Mouse (Mus musculus) G1E (cell line): ENCODE measurements around the gene Arhgap42. TPM values are rescaled to one million over a fixed set of nuclear protein-coding genes. Genes with fewer than 3 reads are reported as not detected.

Experiments
- ATAC-seq: 2 replicates; pipeline ENCODE4 v1.8.0; 2016; ENCODE audit warnings: mild to moderate bottlenecking; ENCODE audit not compliant: insufficient number of reproducible peaks, poor library complexity, low FRiP score, severe bottlenecking; ENCODE audit errors: extremely low read depth
- DNase-seq: peaks from one replicate; pipeline ENCODE4 v3.0.0; 2012; ENCODE audit warnings: low spot score
- H3K27me3 ChIP-seq: 2 replicates; pipeline ENCODE4 v1.6.1; 2012; ENCODE audit warnings: mild to moderate bottlenecking, low read length, inconsistent platforms; ENCODE audit not compliant: insufficient read depth
- H3K36me3 ChIP-seq: replicated peaks from 2 replicates; pipeline ENCODE3; 2012; ENCODE audit warnings: mild to moderate bottlenecking, inconsistent platforms
- H3K4me1 ChIP-seq: 2 replicates; pipeline ENCODE4 v1.6.1; 2012; ENCODE audit warnings: low read depth, low read length, inconsistent platforms, mixed read lengths; ENCODE audit not compliant: insufficient read depth
- H3K4me3 ChIP-seq: 2 replicates; pipeline ENCODE4 v1.5.1; 2012; ENCODE audit warnings: low read depth, mild to moderate bottlenecking, inconsistent platforms, low read length, moderate library complexity, mixed read lengths
- H3K9me3 ChIP-seq: replicated peaks from 2 replicates; pipeline ENCODE4 v1.6.1; 2012; ENCODE audit warnings: inconsistent platforms
- CTCF ChIP-seq: IDR thresholded peaks from 2 replicates; pipeline ENCODE4 v1.5.1; 2012; ENCODE audit warnings: low read depth, low read length, inconsistent platforms, mixed read lengths
- GATA1 ChIP-seq: IDR thresholded peaks from 2 replicates; pipeline ENCODE4 v1.6.1; 2012; ENCODE audit warnings: borderline replicate concordance, low read length, inconsistent platforms, mixed read lengths
- GATA2 ChIP-seq: IDR thresholded peaks from 2 replicates; pipeline ENCODE4 v1.6.1; 2012; ENCODE audit warnings: low read depth, low read length, inconsistent platforms, borderline replicate concordance
- POLR2AphosphoS5 ChIP-seq: IDR thresholded peaks from 2 replicates; pipeline ENCODE4 v1.6.1; 2012; ENCODE audit warnings: low read depth, low read length, inconsistent platforms; ENCODE audit not compliant: insufficient replicate concordance
- TAL1 ChIP-seq: conservative IDR thresholded peaks from 2 replicates; pipeline ENCODE4 v1.6.1; 2012; ENCODE audit warnings: low read depth, low read length, inconsistent platforms, mixed read lengths
- polyA plus RNA-seq: library from polyadenylated mRNA; stranded (reverse); fragments of >175 nt; gene quantifications from 2 replicates; pipeline ENCODE4 v1.2.3, GENCODE M21; 2012
- total RNA-seq, 2 experiments: library from RNA; stranded (forward) in 1 of 2; stranded (reverse) in 1 of 2; fragments of 200-1000 nt in 1 of 2; fragments of >200 nt in 1 of 2; fragmentation: Nextera tagmentation in 1 of 2; gene quantifications; 2 replicates each; pipeline ENCODE4 v1.2.3; 2014 to 2017

Arhgap42 gene
- total RNA-seq (2014; fragmentation: Nextera tagmentation), result not detected in 2 replicates
- total RNA-seq (2017), result 0.06 and 0.22 TPM in 2 replicates
- polyA plus RNA-seq, result not detected in 2 replicates

- DNase-seq (no peak), ATAC-seq (no peak)
- no peaks in the 10 kb centered on the region for H3K27me3 ChIP-seq
- TF ChIP-seq TAL1 (no peak), POLR2AphosphoS5 (no peak), CTCF (no peak), GATA1 (no peak), GATA2 (no peak)
- H3K4me3 ChIP-seq, result no peak within 1 kb of the TSS; the same call in 1 of the 2 replicates
- H3K4me1 ChIP-seq, result no peaks in the 10 kb centered on the region
- no peaks in the 10 kb centered on the region for H3K36me3 ChIP-seq
- no peaks in the 10 kb centered on the region for H3K9me3 ChIP-seq
Measured at GRCm38 (mm10) chr9:9238438-9239391, at the start of gene Arhgap42. Gene Arhgap42, minus strand, starts transcription at chr9:9239101.

GRCm38 (mm10) chr9:9288140-9288539, 49.2 kb upstream of the Arhgap42 start:
- no peak overlapping the region for H3K4me3 ChIP-seq
- no peaks in the 10 kb centered on the region for H3K36me3 ChIP-seq
- TF ChIP-seq CTCF, result no peak
- no peak for TF ChIP-seq TAL1
- TF ChIP-seq GATA1, result no peak
- TF ChIP-seq GATA2, result no peak
- no peak for TF ChIP-seq POLR2AphosphoS5
- ATAC-seq (no peak), DNase-seq (no peak)
- no peaks in the 10 kb centered on the region for H3K9me3 ChIP-seq
- no peaks in the 10 kb centered on the region for H3K4me1 ChIP-seq
- no peaks in the 10 kb centered on the region for H3K27me3 ChIP-seq

DNA sequence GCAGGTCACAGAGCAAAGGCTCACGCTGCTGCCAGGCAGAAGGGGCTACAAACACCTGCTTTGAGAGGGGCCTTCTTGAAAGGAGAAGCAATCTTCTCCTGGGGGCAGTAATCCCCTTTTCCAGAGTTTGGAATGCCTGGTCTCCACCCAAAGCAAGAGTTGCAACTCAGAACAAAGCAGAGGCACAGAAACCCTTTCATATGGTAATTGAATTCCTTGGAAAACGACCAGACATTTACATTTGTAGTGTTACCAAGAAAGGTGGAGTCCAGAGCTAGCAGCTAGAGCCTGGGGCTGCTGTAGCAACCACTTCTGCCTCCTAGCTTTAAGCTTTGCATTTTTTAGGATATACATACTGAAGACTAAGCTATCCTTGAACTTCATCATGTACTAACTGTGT, 30.4 kb upstream of the Arhgap42 start:
- H3K9me3 ChIP-seq, result no peaks in the 10 kb centered on the region
- DNase-seq (no peak), ATAC-seq (no peak)
- H3K4me1 ChIP-seq, result no peaks in the 10 kb centered on the region
- no peak overlapping the region for H3K4me3 ChIP-seq
- no peaks in the 10 kb centered on the region for H3K36me3 ChIP-seq
- TF ChIP-seq GATA1, result no peak
- TF ChIP-seq CTCF, result no peak
- TF ChIP-seq POLR2AphosphoS5, result no peak
- TF ChIP-seq TAL1, result no peak
- no peak for TF ChIP-seq GATA2
- no peaks in the 10 kb centered on the region for H3K27me3 ChIP-seq

GRCm38 (mm10) chr9:9267606-9268601, 29.0 kb upstream of the Arhgap42 start:
- H3K9me3 ChIP-seq, result no peaks in the 10 kb centered on the region
- TF ChIP-seq TAL1 (no peak), CTCF (no peak), GATA2 (no peak), GATA1 (no peak), POLR2AphosphoS5 (no peak)
- no peaks in the 10 kb centered on the region for H3K4me1 ChIP-seq
- no peak overlapping the region for H3K4me3 ChIP-seq
- ATAC-seq (no peak), DNase-seq (no peak)
- no peaks in the 10 kb centered on the region for H3K36me3 ChIP-seq
- H3K27me3 ChIP-seq, result no peaks in the 10 kb centered on the region

DNA sequence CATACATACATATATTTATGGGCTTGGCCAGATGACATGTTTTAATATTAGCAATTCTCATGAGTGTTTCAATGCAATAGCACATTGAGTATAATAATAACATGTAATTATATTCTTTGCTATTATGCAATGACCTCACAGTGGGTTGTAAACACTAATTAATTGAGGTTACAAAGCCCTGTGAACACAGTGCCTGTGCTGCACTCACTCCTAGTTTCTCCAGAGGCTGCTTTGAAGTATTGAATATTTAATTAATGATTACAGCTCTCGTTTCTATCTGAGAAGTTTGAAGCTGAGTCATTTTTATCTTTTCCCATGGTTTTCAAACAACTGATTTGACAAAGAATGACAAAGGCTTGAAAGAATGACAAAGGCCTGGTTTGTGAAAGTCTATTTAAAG, 24.6 kb upstream of the Arhgap42 start:
- ATAC-seq (no peak), DNase-seq (no peak)
- Histone ChIP-seq H3K27me3 (no peaks in the 10 kb centered on the region), H3K4me3 (no peak overlapping the region), H3K4me1 (no peaks in the 10 kb centered on the region), H3K36me3 (no peaks in the 10 kb centered on the region), H3K9me3 (no peaks in the 10 kb centered on the region)
- TF ChIP-seq GATA1, result no peak
- no peak for TF ChIP-seq TAL1
- TF ChIP-seq CTCF, result no peak
- no peak for TF ChIP-seq GATA2
- no peak for TF ChIP-seq POLR2AphosphoS5

DNA sequence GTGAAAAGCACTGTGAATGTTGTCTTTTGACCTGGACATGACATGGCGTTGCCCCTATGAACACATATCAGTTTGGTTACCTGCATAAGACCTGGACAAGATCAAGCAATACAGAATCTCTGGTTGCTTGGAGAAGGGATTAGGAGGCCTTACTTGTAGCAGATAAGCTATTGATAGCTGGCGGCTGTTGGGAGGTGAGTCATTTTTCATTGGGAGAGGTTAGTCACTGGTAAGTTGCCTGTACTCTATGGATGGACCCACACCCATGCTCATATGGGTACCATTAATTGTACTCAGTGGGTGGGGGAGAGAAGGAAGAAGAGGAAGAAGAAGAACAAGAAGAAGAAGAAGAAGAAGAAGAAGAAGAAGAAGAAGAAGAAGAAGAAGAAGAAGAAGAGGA, 23.6 kb upstream of the Arhgap42 start:
- TF ChIP-seq POLR2AphosphoS5 (no peak), TAL1 (no peak), GATA2 (no peak), CTCF (no peak), GATA1 (no peak)
- Histone ChIP-seq H3K27me3 (no peaks in the 10 kb centered on the region), H3K4me1 (no peaks in the 10 kb centered on the region), H3K9me3 (no peaks in the 10 kb centered on the region), H3K36me3 (no peaks in the 10 kb centered on the region), H3K4me3 (no peak overlapping the region)
- DNase-seq, result no peak
- ATAC-seq, result no peak
